Mouse (Mus musculus) myocyte (in vitro differentiated cells): ENCODE data around the gene Fkbp8.

Source experiments
- E2F4 ChIP-seq: IDR thresholded peaks from one replicate; pipeline ENCODE4 v1.6.1; 2011; ENCODE audit warnings: mild to moderate bottlenecking, control low read depth, moderate library complexity; ENCODE audit not compliant: insufficient read depth
- MYOD1 ChIP-seq, 3 experiments: IDR thresholded peaks; one replicate each; pipeline ENCODE4 v1.6.1; 2011; ENCODE audit warnings: control low read depth in 2 of 3, low read depth in 2 of 3, mild to moderate bottlenecking in 2 of 3, moderate library complexity in 1 of 3; ENCODE audit not compliant: insufficient read length in 2 of 3, control insufficient read depth in 1 of 3
- MYOG ChIP-seq, 3 experiments: IDR thresholded peaks; one replicate each; pipeline ENCODE4 v1.6.1; 2011; ENCODE audit warnings: control low read depth in 2 of 3, low read depth in 2 of 3, mild to moderate bottlenecking in 2 of 3; ENCODE audit not compliant: insufficient read length in 2 of 3, control insufficient read depth in 1 of 3, insufficient read depth in 1 of 3
- POLR2A ChIP-seq: IDR thresholded peaks from one replicate; pipeline ENCODE4 v1.6.1; 2011; ENCODE audit warnings: low read depth, mild to moderate bottlenecking, control low read depth, moderate library complexity; ENCODE audit not compliant: insufficient read length
- REST ChIP-seq: IDR thresholded peaks from one replicate; pipeline ENCODE4 v1.6.1; 2011; ENCODE audit warnings: mild to moderate bottlenecking, control low read depth, moderate library complexity; ENCODE audit not compliant: insufficient read depth, insufficient read length
- USF1 ChIP-seq: IDR thresholded peaks from one replicate; pipeline ENCODE4 v1.6.1; 2011; ENCODE audit warnings: low read depth, mild to moderate bottlenecking, control low read depth, moderate library complexity

DNA sequence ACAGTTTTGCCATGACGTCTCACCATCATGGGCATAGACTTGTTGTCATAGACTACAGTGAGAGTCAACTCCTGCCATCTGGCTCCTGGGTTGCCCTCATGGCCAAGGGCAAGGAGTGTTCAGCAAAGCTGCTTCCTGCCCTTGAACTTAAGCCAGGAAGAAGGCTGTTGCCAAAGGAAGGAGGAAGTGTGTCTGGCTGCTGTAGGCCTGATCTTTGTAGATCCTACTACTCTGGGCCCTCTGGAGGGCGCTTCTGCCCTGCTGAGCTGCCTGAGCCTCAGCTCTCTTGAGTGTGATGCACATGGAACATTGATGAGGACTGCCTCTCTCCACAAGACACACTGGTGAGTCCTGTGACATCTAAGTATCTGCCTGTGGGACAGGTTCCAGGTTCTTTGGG, 32.6 kb downstream of the Fkbp8 start:
- no peak for TF ChIP-seq POLR2A
- no peak for TF ChIP-seq MYOG (IDR thresholded peaks at IDR 0.05; ENCODE audit: control insufficient read depth in 1 of 3, insufficient read depth in 1 of 3, insufficient read length in 2 of 3, low read depth in 2 of 3)
- no peak for TF ChIP-seq USF1
- no peak for TF ChIP-seq REST
- no peak for TF ChIP-seq E2F4
- no peak for TF ChIP-seq MYOD1 (IDR thresholded peaks at IDR 0.05; ENCODE audit: control insufficient read depth in 1 of 3, insufficient read length in 2 of 3, low read depth in 2 of 3)
